Mouse (Mus musculus): Measurements from ENCODE around the gene Etl4. TPM values are rescaled to one million over a fixed set of nuclear protein-coding genes. Genes with fewer than 3 reads are reported as not detected.
"Not testable (repeated sequence)": the region's sequence is repeated elsewhere in the genome, so short reads cannot be mapped to it uniquely, and the experiment has no call there.

Etl4 gene
- polyA plus RNA-seq, 1 experiment: 7.4 TPM

DNA sequence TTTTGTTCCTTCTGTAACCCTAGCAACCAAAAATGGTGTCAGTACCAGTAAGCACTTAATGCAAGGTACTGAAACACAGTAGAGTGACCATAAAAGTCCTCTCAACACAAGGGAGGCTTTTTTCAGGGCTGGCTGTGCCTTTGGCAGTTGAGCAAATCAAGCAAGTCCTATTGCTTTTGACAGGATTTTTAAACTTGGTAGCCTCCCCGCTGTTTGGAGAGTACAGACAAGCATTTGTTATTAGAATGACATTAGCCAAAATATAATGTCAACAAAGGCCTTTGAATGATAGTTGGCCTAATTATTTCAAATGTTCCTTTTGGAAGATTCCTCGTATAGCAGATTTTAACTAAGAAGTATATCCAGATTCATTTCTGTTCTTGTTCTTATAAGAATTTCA is 467.4 kb downstream of the Etl4 start:
- H3K36me3 ChIP-seq (ENCODE audit: control insufficient read depth, insufficient read depth): no peaks in the 10 kb centered on the region
- H3K4me3 ChIP-seq: no peak overlapping the region
- no peak for TF ChIP-seq USF1 (IDR thresholded peaks at IDR 0.05; ENCODE audit: low read depth)
- no peak for TF ChIP-seq E2F4 (IDR thresholded peaks at IDR 0.05; ENCODE audit: insufficient read depth)
- no peak for TF ChIP-seq POLR2A (IDR thresholded peaks at IDR 0.05; ENCODE audit: insufficient read length, low read depth)

DNA sequence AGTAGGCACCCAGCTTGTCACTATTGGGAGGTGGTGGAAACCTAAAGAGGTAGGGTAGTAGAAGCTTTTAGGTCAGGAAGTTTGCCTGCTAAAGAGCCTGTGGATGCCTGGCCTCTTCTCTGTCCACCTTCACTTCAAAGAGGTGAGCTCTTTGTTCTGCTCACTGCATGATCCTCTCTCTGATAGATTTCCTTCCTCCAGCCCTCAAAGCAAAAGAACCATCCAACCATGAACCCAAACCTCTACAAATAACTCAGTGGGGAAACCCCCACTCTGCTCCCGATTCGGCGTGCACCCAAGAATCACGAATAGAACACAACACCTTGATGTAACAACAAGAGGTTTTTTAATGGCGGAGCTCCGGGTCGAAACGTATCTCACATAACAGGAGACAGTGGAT is 471.3 kb downstream of the Etl4 start:
- H3K36me3 ChIP-seq (ENCODE audit: control insufficient read depth, insufficient read depth); H3K4me3 ChIP-seq; H3K27me3 ChIP-seq (ENCODE audit: control insufficient read depth, insufficient read depth, insufficient read length); H3K4me2 ChIP-seq (ENCODE audit: low read depth); H3ac ChIP-seq (ENCODE audit: control insufficient read depth, insufficient read length); H3K79me2 ChIP-seq (ENCODE audit: control insufficient read depth, insufficient read depth): not testable (repeated sequence)

More for the DNA sequence above, 467.4 kb downstream of the Etl4 start:
- Histone ChIP-seq H3K79me2 (ENCODE audit: control insufficient read depth, insufficient read depth) (no peaks in the 10 kb centered on the region), H3K27me3 (ENCODE audit: control insufficient read depth, insufficient read depth, insufficient read length) (no peaks in the 10 kb centered on the region), H3K4me2 (ENCODE audit: low read depth) (no peak overlapping the region), H3ac (ENCODE audit: control insufficient read depth, insufficient read length) (no peak overlapping the region)

DNA sequence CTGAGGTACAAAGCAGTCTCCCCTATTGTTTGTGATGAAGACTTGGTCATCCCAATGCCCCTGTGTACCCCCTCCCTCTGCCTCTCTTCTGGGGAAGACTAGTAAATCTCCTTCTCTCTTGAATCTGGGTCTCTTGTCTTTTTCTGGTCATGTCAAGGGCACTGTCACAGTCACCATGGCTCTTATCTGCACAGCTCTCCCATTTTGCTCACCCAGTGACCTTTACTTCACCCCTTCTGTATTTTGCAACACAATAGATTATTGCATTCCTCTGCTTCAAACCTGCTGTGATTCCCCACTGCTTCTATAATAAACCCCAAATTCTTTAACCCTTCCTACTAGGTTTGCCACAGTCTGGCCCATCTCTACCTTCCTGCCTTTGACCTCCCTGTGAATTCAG is 484.5 kb downstream of the Etl4 start:
- Histone ChIP-seq H3K36me3 (ENCODE audit: control insufficient read depth, insufficient read depth) (no peaks in the 10 kb centered on the region), H3K27me3 (ENCODE audit: control insufficient read depth, insufficient read depth, insufficient read length) (no peaks in the 10 kb centered on the region), H3K4me2 (ENCODE audit: low read depth) (no peak overlapping the region), H3ac (ENCODE audit: control insufficient read depth, insufficient read length) (no peak overlapping the region), H3K4me3 (no peak overlapping the region), H3K79me2 (ENCODE audit: control insufficient read depth, insufficient read depth) (no peaks in the 10 kb centered on the region)
- TF ChIP-seq USF1 (IDR thresholded peaks at IDR 0.05; ENCODE audit: low read depth) (no peak), E2F4 (IDR thresholded peaks at IDR 0.05; ENCODE audit: insufficient read depth) (no peak), REST (IDR thresholded peaks at IDR 0.05; ENCODE audit: insufficient read depth, insufficient read length) (no peak), SRF (IDR thresholded peaks at IDR 0.05; ENCODE audit: control insufficient read depth, insufficient read length, low read depth) (no peak), MYOD1 (IDR thresholded peaks at IDR 0.05; ENCODE audit: control insufficient read depth in 1 of 3, insufficient read length in 2 of 3, low read depth in 2 of 3) (no peak), TCF3 (IDR thresholded peaks at IDR 0.05; ENCODE audit: insufficient read length, low read depth) (no peak), MYOG (IDR thresholded peaks at IDR 0.05; ENCODE audit: control insufficient read depth in 1 of 3, insufficient read depth in 1 of 3, insufficient read length in 2 of 3, low read depth in 2 of 3) (no peak), TCF12 (IDR thresholded peaks at IDR 0.05; ENCODE audit: insufficient read depth, poor library complexity, severe bottlenecking) (no peak), POLR2AphosphoS2 (IDR thresholded peaks at IDR 0.05; ENCODE audit: insufficient read length, low read depth) (no peak), MAX (IDR thresholded peaks at IDR 0.05; ENCODE audit: low read depth) (no peak), POLR2A (IDR thresholded peaks at IDR 0.05; ENCODE audit: insufficient read length, low read depth) (no peak), CEBPB (IDR thresholded peaks at IDR 0.05; ENCODE audit: insufficient read depth, poor library complexity, severe bottlenecking) (no peak)

DNA sequence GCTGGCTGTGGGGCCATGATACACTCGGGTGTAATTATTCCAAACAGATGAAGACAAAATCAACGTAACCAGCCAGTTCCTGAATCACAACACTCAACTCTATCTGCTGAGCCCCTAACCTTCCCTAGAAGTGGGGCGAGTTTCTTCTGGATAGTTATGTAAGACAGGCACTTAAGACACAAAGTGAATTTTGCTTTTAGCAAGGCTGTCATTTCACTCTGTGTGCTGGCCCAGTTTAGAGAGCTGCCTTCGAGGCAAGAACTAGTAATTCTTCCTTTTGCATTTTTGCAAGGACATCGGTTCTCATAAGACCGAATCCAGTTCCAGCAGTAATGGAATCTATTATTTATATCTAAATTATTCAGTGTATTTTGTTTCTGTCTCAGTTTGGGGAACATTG is 487.4 kb downstream of the Etl4 start:
- Histone ChIP-seq H3K79me2 (ENCODE audit: control insufficient read depth, insufficient read depth) (no peaks in the 10 kb centered on the region), H3K4me2 (ENCODE audit: low read depth) (no peak overlapping the region), H3K4me3 (no peak overlapping the region), H3K27me3 (ENCODE audit: control insufficient read depth, insufficient read depth, insufficient read length) (no peaks in the 10 kb centered on the region), H3ac (ENCODE audit: control insufficient read depth, insufficient read length) (no peak overlapping the region), H3K36me3 (ENCODE audit: control insufficient read depth, insufficient read depth) (no peaks in the 10 kb centered on the region)
- TF ChIP-seq MAX (IDR thresholded peaks at IDR 0.05; ENCODE audit: low read depth) (no peak), TCF3 (IDR thresholded peaks at IDR 0.05; ENCODE audit: insufficient read length, low read depth) (no peak), MYOG (IDR thresholded peaks at IDR 0.05; ENCODE audit: control insufficient read depth in 1 of 3, insufficient read depth in 1 of 3, insufficient read length in 2 of 3, low read depth in 2 of 3) (no peak), MYOD1 (IDR thresholded peaks at IDR 0.05; ENCODE audit: control insufficient read depth in 1 of 3, insufficient read length in 2 of 3, low read depth in 2 of 3) (no peak), REST (IDR thresholded peaks at IDR 0.05; ENCODE audit: insufficient read depth, insufficient read length) (no peak), SRF (IDR thresholded peaks at IDR 0.05; ENCODE audit: control insufficient read depth, insufficient read length, low read depth) (no peak), CEBPB (IDR thresholded peaks at IDR 0.05; ENCODE audit: insufficient read depth, poor library complexity, severe bottlenecking) (no peak), TCF12 (IDR thresholded peaks at IDR 0.05; ENCODE audit: insufficient read depth, poor library complexity, severe bottlenecking) (no peak), POLR2A (IDR thresholded peaks at IDR 0.05; ENCODE audit: insufficient read length, low read depth) (no peak), POLR2AphosphoS2 (IDR thresholded peaks at IDR 0.05; ENCODE audit: insufficient read length, low read depth) (no peak), E2F4 (IDR thresholded peaks at IDR 0.05; ENCODE audit: insufficient read depth) (no peak)

DNA sequence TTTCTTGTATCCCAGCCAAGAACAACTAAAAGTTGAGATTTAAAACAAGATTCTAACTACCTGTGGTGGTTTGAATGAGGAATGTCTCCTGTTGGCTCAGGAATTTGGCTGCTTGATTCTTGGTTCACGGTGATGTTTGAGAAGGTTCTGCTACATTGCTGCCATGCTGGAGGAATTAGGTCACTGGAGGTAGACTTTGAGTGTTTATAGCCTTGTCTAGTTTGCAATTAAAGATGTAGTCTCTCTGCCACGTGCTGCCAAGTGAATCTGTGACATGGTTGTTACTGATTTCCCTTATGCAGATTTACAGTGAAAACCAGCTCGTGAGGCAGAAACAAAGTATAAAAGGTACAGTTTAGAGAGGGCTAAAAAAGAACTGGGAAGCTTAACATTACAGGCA is 491.0 kb downstream of the Etl4 start:
- Histone ChIP-seq H3K36me3 (ENCODE audit: control insufficient read depth, insufficient read depth) (no peaks in the 10 kb centered on the region), H3ac (ENCODE audit: control insufficient read depth, insufficient read length) (no peak overlapping the region), H3K27me3 (ENCODE audit: control insufficient read depth, insufficient read depth, insufficient read length) (no peaks in the 10 kb centered on the region), H3K4me3 (no peak overlapping the region), H3K4me2 (ENCODE audit: low read depth) (no peak overlapping the region), H3K79me2 (ENCODE audit: control insufficient read depth, insufficient read depth) (no peaks in the 10 kb centered on the region)
- TF ChIP-seq SRF (IDR thresholded peaks at IDR 0.05; ENCODE audit: control insufficient read depth, insufficient read length, low read depth) (no peak), REST (IDR thresholded peaks at IDR 0.05; ENCODE audit: insufficient read depth, insufficient read length) (no peak), TCF12 (IDR thresholded peaks at IDR 0.05; ENCODE audit: insufficient read depth, poor library complexity, severe bottlenecking) (no peak), E2F4 (IDR thresholded peaks at IDR 0.05; ENCODE audit: insufficient read depth) (no peak), CEBPB (IDR thresholded peaks at IDR 0.05; ENCODE audit: insufficient read depth, poor library complexity, severe bottlenecking) (no peak), POLR2AphosphoS2 (IDR thresholded peaks at IDR 0.05; ENCODE audit: insufficient read length, low read depth) (no peak), USF1 (IDR thresholded peaks at IDR 0.05; ENCODE audit: low read depth) (no peak), POLR2A (IDR thresholded peaks at IDR 0.05; ENCODE audit: insufficient read length, low read depth) (no peak), MYOG (IDR thresholded peaks at IDR 0.05; ENCODE audit: control insufficient read depth in 1 of 3, insufficient read depth in 1 of 3, insufficient read length in 2 of 3, low read depth in 2 of 3) (no peak), MYOD1 (IDR thresholded peaks at IDR 0.05; ENCODE audit: control insufficient read depth in 1 of 3, insufficient read length in 2 of 3, low read depth in 2 of 3) (no peak), TCF3 (IDR thresholded peaks at IDR 0.05; ENCODE audit: insufficient read length, low read depth) (no peak)

Data from myocyte (in vitro differentiated cells).